Mouse (Mus musculus) kidney, adult 2 months (tissue): ENCODE measurements around the gene Dner.

Source experiments
- CTCF ChIP-seq: fragments of 200-500 bp; conservative IDR thresholded peaks from 2 replicates; pipeline ENCODE4 v1.5.1; 2011; ENCODE audit warnings: low read depth, mild to moderate bottlenecking, control low read depth, low read length, moderate library complexity, mixed read lengths; ENCODE audit not compliant: insufficient read depth, insufficient read length
- POLR2A ChIP-seq: fragments of 200-500 bp; IDR thresholded peaks from one replicate; pipeline ENCODE4 v1.6.1; 2011; ENCODE audit warnings: low read depth, low read length, control low read depth

DNA sequence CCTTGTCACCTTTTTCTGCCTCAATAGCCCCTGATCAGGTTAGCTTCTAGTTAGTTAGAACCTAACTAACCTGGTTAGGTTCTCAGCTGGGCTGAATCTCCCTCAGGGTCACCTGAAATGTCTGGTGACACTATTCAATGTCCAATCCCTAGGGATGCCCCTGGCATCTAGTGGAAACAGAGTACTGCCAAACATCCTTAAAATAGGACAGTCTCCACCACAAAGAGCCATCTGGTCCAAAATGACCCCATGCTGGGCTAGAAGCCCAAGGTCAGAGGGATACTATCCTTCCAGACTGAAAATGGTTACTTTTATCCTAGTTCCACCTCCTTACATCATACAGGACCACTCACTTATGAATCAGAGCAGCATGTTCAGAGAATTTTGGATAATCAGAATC, 211.0 kb downstream of the Dner start:
- TF ChIP-seq CTCF: no peak
- TF ChIP-seq POLR2A: no peak
